Mouse (Mus musculus): ENCODE data around the gene Bud23.

Gene Bud23

DNA sequence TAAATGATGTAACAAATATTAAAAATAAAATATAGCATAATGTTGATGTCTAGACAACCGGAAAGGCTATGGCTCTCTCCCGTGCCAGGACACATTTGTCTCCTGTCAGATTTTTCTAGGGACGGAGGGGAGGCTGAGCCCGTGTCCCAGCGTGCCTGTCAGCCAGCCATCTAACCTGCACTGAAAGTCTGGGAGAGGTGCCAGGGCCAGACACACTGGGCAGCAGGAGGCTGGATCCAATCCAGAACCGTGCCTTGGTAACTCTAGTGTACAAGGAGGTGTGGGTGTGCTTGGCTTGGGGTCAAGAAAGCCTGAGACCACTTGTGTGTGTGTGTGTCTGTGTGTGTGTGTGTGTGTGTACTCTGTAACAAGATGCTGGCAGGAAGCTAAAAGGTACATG, 42.9 kb downstream of the Bud23 start:
- no peak for DNase-seq (ENCODE audit: low spot score)

DNA sequence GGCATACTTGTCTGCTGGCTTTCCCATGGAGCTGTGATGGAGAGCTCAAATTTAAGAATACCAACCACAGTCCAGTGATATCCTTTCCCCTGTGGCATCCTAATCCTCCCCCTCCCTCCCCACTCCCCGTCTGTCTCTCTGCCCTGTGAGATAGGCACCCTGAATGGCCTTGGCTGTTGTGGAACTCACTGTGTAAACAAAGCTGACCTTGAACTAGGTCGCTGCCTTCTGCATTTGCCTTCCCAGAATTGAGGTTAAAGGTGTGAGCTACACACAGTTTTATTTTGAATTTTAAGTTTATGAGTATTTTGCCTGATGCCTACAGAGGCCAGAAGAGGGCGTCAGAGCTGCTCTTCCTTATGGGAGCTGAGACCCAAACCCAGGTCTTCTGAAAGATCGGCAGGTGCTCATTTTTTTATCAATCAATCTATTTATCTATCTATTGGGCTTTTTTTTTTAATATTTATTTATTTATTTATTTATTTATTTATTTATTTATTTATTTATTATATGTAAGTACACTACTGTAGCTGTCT, 48.5 kb downstream of the Bud23 start:
- DNase-seq (ENCODE audit: low spot score) = no peak

DNA sequence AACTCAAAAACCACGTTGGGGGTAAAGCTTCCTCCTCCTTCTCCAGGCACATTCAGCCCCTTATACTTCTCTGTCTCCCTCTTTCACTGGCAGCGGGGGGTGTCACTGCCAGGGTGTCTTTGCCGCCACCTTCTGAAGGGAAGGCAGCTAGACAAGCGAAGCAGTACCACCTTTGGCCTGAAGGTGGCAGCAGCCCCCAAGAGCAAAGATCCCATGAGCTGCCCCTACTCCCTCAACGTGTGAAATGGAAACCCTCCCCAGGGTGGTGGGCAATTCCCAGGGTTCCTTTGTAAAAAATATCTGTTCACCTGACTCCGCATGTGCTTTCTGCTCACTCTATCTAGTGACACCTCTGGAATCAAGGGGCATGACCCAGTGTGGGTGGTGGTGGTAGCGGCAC, 49.3 kb downstream of the Bud23 start:
- DNase-seq (ENCODE audit: low spot score) = peak; percentile 88

DNA sequence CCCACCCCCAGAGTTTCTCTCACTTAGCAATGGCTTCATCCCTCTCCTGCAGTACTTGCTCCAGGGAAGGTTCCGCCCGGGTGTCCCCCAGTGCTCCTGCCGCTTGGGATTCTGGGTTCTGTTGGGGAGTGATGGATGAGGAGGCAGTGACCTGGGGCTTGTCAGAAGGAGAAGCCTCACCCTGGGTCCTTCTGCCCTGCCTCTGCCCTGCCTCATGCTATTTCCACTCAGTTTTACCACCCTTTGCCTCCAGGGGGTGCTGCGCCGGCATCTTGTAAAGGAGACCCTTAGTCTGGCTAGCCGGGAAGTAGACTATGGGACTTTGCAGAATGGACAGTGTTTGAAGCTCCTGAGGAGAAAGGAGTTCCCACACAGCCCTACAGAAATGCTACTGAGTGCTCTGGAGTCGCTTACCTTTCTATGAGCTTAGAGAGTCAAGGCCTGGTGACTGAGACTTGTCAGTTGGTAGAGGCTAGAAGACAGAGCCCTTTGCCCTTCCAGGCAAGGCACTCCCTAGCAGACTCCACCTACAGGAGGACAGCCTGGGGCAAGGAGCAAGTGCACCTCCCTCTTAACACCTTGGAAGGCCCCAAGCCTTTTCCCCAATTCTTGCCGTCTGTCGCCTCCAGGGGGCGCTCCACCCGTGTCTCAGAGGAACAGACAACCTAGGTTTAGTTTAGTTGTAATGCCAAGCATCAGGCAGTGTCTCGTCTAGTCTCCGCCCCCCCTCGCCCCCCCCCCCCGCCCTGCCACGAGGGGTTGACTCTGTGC, 51.9 kb downstream of the Bud23 start:
- no peak for DNase-seq (ENCODE audit: low spot score)

- DNase-seq (ENCODE audit: low spot score) = no peak
These were observed 52.7 kb downstream of the Bud23 start for GRCm38 (mm10) chr5:135011809-135012613.

GRCm38 (mm10) chr5:135010841-135011743, 53.7 kb downstream of the Bud23 start:
- no peak for DNase-seq (ENCODE audit: low spot score)

DNA sequence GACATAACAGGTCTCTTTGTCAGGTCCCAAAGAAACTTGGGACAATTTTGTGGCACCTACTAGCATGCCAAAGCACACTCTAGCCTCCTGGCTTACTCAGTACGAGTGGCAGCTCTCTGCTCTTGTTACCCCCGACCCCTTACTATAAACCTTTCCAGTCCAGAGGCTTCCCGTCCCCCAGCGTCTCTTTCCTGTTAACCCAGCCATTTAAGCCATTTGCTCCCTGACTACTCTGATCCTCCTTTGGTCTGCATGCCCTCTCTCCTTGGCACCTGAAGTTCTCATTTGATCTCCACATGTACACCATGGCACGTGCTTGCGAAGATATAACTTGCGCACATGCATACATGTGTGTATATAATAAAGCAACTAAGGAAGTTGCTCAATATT, 54.4 kb downstream of the Bud23 start:
- no peak for DNase-seq (ENCODE audit: low spot score)

DNA sequence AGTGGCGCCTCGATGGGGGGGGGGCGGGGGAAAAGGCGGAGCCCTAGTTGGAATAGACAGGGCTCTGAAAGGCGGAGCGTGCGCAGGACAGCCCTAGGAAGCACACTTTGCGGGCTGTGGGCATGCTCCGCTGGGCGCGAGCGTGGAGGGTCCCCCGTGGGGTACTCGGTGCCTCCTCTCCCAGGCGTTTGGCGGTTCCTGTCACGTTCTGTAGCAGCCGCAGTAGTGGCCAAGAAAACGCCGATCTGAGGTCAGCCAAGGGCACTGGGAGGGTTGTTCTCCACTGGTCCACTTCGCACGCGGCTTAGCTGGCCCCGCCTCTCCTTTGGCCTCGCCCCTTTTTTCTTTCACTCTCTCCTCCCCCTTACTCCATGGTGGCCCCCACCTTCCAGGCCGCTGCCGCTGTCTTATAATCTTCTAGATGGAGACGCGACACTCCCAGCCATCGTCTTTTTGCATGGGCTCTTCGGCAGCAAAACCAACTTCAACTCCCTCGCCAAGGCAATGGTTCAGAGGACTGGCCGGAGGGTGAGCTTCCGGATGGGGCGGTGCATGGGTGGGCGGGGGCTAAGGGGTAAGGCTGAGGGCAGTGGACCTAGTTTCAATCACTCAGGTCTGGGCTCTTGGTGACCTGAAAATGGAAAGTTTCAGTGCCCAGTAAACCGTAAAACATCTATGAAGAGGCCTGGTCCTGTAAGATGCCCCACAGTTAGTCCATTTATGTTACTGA, 55.0 kb downstream of the Bud23 start:
- DNase-seq (ENCODE audit: low spot score) = peak; percentile 78

GRCm38 (mm10) chr5:135008671-135009589, 55.8 kb downstream of the Bud23 start, which contains the start of gene Abhd11:
TSS of gene Abhd11 (plus strand) at chr5:135009152.
- DNase-seq (ENCODE audit: low spot score) = peak; percentile 96

DNA sequence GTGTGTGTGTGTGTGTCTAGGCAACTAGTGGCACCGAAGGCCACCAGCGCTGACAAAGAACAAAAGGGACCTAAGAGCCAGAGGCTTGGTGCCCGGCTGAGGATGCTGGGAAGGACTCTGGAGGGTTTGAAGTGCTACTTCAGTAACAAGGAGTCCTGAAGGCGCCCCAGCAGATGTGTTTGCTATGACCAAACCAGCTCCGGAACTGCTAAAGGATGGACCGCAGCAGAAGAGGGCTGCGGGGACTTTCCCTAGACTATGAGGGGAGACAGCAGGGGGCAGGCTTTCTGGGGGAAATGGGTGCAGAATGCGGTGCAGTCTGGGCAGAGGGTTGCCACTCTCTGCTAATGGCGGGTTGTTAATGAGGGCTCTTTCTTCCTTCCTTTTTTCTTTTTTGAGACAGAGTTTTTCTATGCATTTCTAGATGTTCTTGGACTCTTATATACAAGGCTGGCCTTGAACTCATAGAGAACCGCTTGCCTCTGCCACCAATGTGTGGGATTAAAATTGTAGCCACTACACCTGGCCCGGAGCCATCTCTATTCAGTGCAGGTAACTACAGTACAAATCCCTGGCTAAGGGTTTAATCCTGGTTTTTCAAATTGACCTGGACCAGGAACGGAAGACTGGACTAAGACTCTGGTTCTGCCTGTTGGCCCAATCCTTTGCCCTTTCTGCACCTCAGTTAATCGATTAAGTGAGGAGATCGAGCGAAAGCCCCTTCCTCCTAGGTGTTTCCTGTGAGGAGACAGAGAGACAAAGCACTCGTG, 56.8 kb downstream of the Bud23 start:
- no peak for DNase-seq (ENCODE audit: low spot score)

All from layer of hippocampus, adult 9-10 months (tissue).